Mouse (Mus musculus) neural tube, embryonic 11.5 days (tissue): ENCODE measurements around the gene Myo1a. TPM values are rescaled to one million over a fixed set of nuclear protein-coding genes. Genes with fewer than 3 reads are reported as not detected.

Experiments
- ATAC-seq: fragments of 200-750 bp; cut with Nextera tagmentation; 2 replicates; pipeline ENCODE4 v1.8.0; 2017; ENCODE audit warnings: moderate number of reproducible peaks, mild to moderate bottlenecking, moderate TSS enrichment, moderate library complexity; ENCODE audit not compliant: insufficient read depth, low FRiP score, low TSS enrichment
- DNase-seq: peaks from one replicate; pipeline ENCODE4 v3.0.0-alpha.2; 2015; ENCODE audit warnings: low spot score
- H3K27ac ChIP-seq: fragments of 300-500 bp; sonication (generic); 2 replicates; pipeline ENCODE4 v1.5.1; 2014; ENCODE audit warnings: low read depth, mild to moderate bottlenecking, low read length
- H3K27me3 ChIP-seq: fragments of 300-500 bp; sonication (generic); 2 replicates; pipeline ENCODE4 v1.6.1; 2014; ENCODE audit warnings: mild to moderate bottlenecking, low read length, mixed read lengths; ENCODE audit not compliant: control insufficient read depth, insufficient read depth
- H3K36me3 ChIP-seq: fragments of 300-500 bp; sonication (generic); 2 replicates; pipeline ENCODE4 v1.6.1; 2014; ENCODE audit warnings: mild to moderate bottlenecking, low read length, moderate library complexity, mixed read lengths; ENCODE audit not compliant: control insufficient read depth, insufficient read depth
- H3K4me1 ChIP-seq: fragments of 300-500 bp; sonication (generic); 2 replicates; pipeline ENCODE4 v1.6.1; 2014; ENCODE audit warnings: low read length, mixed read lengths; ENCODE audit not compliant: control insufficient read depth, insufficient read depth
- H3K4me2 ChIP-seq: fragments of 300-500 bp; sonication (generic); 2 replicates; pipeline ENCODE4 v1.6.1; 2014; ENCODE audit warnings: low read depth, mild to moderate bottlenecking, moderate library complexity
- H3K4me3 ChIP-seq: fragments of 300-500 bp; sonication (generic); 2 replicates; pipeline ENCODE4 v1.5.1; 2014; ENCODE audit warnings: low read depth, low read length
- H3K9ac ChIP-seq: fragments of 300-500 bp; sonication (generic); 2 replicates; pipeline ENCODE4 v1.6.1; 2014; ENCODE audit warnings: mild to moderate bottlenecking, low read length
- H3K9me3 ChIP-seq: fragments of 300-500 bp; sonication (generic); 2 replicates; pipeline ENCODE4 v1.6.1; 2016; ENCODE audit warnings: low read length; ENCODE audit not compliant: control insufficient read depth
- WGBS: fragments of 180-500 bp; shearing (Covaris S2); extraction: QIAGEN DNeasy Blood & Tissue Kit; methylation state at CpG from one replicate; pipeline ENCODE4 v1.1.7; 2014; 5-methylcytosine and 5-hydroxymethylcytosine counted together
- polyA plus RNA-seq: library from polyadenylated mRNA; unstranded; fragments of >200 nt; fragmentation: Nextera tagmentation; extraction: Ambion mirVana; gene quantifications from 2 replicates; pipeline ENCODE4 v1.2.1, GENCODE M21; 2014

Gene Myo1a
- polyA plus RNA-seq, 1 experiment from 2014 or later: 0.56 TPM

- H3K4me2 ChIP-seq: no peak overlapping the region
- H3K9ac ChIP-seq: no peak overlapping the region
- ATAC-seq: no peak
- WGBS: 65% methylated on average over 11 of the region's 11 CpGs
- no peaks in the 10 kb centered on the region for H3K9me3 ChIP-seq
- H3K27ac ChIP-seq: no peak overlapping the region
- no peaks in the 10 kb centered on the region for H3K4me1 ChIP-seq
- DNase-seq: no peak
- H3K36me3 ChIP-seq: no peaks in the 10 kb centered on the region
- H3K27me3 ChIP-seq: no peaks in the 10 kb centered on the region
- H3K4me3 ChIP-seq: no peak overlapping the region
Measured at GRCm38 (mm10) chr10:127730285-127730932, 25.4 kb downstream of the Myo1a start.

DNA sequence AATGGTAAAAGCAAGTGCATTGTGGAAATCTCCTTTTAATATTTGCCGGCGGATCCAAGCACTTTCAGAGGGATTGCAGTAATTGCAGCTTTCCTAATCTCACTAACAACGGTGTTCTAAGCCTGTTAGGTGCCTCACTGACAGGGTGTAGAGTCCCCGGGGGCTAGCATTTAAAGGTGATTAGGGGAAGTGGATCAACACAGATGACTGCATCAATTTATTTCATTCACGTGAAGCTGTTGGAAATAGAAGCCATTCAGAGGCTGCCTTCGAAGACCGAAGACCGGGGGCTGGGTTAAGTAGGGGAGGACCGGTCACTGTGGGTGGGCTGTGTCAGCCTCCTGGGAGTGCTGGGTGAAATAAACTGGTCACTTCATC is 26.0 kb downstream of the Myo1a start:
- Histone ChIP-seq H3K27ac (no peak overlapping the region), H3K27me3 (no peaks in the 10 kb centered on the region), H3K9ac (no peak overlapping the region), H3K4me2 (no peak overlapping the region), H3K9me3 (no peaks in the 10 kb centered on the region), H3K4me1 (no peaks in the 10 kb centered on the region), H3K4me3 (no peak overlapping the region), H3K36me3 (no peaks in the 10 kb centered on the region)
- no peak for DNase-seq
- WGBS: 37% methylated on average over 9 of the region's 9 CpGs
- no peak for ATAC-seq

GRCm38 (mm10) chr10:127731397-127731796 is 26.4 kb downstream of the Myo1a start:
- H3K9ac ChIP-seq: no peak overlapping the region
- no peak overlapping the region for H3K4me3 ChIP-seq
- no peaks in the 10 kb centered on the region for H3K36me3 ChIP-seq
- no peak overlapping the region for H3K27ac ChIP-seq
- no peaks in the 10 kb centered on the region for H3K27me3 ChIP-seq
- 23% methylated on average over 5 of the region's 5 CpGs for WGBS
- H3K4me2 ChIP-seq: no peak overlapping the region
- no peak for ATAC-seq
- DNase-seq: no peak
- no peaks in the 10 kb centered on the region for H3K9me3 ChIP-seq
- H3K4me1 ChIP-seq: no peaks in the 10 kb centered on the region

- H3K9me3 ChIP-seq: no peaks in the 10 kb centered on the region
- H3K27ac ChIP-seq: no peak overlapping the region
- no peak for DNase-seq
- no peak overlapping the region for H3K9ac ChIP-seq
- H3K4me3 ChIP-seq: no peak overlapping the region
- no peaks in the 10 kb centered on the region for H3K36me3 ChIP-seq
- ATAC-seq: no peak
- no peaks in the 10 kb centered on the region for H3K27me3 ChIP-seq
- no peak overlapping the region for H3K4me2 ChIP-seq
- 58% methylated on average over 5 of the region's 5 CpGs for WGBS
- H3K4me1 ChIP-seq: no peaks in the 10 kb centered on the region
Measured at GRCm38 (mm10) chr10:127734434-127734833, 29.5 kb downstream of the Myo1a start.

- no peak overlapping the region for H3K4me3 ChIP-seq
- no peak overlapping the region for H3K4me2 ChIP-seq
- no peak for DNase-seq
- H3K9ac ChIP-seq: no peak overlapping the region
- H3K36me3 ChIP-seq: no peaks in the 10 kb centered on the region
- H3K4me1 ChIP-seq: peaks cover 6% of the 10 kb centered on the region; the same call in 1 of the 2 replicates
- no peak for ATAC-seq
- no peaks in the 10 kb centered on the region for H3K27me3 ChIP-seq
- WGBS: 76% methylated on average over 2 of the region's 2 CpGs
- H3K27ac ChIP-seq: no peak overlapping the region
- H3K9me3 ChIP-seq: no peaks in the 10 kb centered on the region
Measured at GRCm38 (mm10) chr10:127736266-127736665, 31.3 kb downstream of the Myo1a start.

DNA sequence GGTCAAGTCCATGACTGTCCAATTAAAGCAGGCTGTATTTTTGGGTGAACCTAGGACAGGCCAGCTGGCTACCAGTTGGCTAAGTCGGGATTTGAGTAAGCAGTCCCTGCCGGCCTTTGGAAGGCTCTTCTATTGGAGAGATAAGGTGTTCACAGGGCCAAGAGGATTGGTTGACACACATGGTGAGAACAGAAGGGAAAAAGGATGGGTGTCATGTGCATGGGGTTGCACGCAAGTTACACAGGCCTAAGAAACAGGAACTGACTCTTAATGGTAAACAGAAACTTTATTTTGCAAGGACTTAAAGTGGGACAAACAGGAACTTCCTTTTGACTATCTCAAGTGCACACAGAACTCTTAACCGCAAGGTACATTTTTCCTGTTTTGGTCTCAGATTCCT is 31.9 kb downstream of the Myo1a start:
- WGBS: 73% methylated on average over 4 of the region's 4 CpGs
- no peak for ATAC-seq
- no peak for DNase-seq

DNA sequence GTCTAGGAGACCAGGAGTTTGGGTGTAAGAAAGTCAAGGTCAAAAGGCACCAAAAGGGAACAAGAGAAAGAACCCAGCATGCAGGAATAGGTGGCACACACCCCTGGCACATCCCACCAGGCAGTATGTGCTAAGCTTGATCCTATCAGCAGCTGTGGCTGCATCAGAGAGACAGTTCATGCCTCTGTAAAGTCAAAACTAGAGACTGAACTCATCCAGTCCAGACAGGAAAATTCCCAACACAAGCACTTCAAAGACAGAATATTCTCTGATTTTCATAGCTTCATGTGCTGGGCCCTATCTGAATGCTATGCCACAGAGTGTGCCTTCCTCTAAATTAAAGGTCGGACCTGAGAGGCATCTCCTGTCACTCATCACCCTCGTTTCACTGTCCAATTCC is 32.6 kb downstream of the Myo1a start:
- Histone ChIP-seq H3K4me2 (no peak overlapping the region), H3K36me3 (peaks cover 8% of the 10 kb centered on the region), H3K4me1 (peaks cover 6% of the 10 kb centered on the region; the same call in 1 of the 2 replicates), H3K27me3 (no peaks in the 10 kb centered on the region), H3K9ac (no peak overlapping the region), H3K9me3 (no peaks in the 10 kb centered on the region), H3K27ac (no peak overlapping the region), H3K4me3 (no peak overlapping the region)
- ATAC-seq (no peak), DNase-seq (no peak)
- WGBS: 31% methylated on average over 2 of the region's 2 CpGs

More for the DNA sequence above, 31.9 kb downstream of the Myo1a start:
- no peak overlapping the region for H3K4me3 ChIP-seq
- H3K27ac ChIP-seq: no peak overlapping the region
- peaks cover 4% of the 10 kb centered on the region for H3K36me3 ChIP-seq
- H3K4me1 ChIP-seq: peaks cover 6% of the 10 kb centered on the region; the same call in 1 of the 2 replicates
- no peaks in the 10 kb centered on the region for H3K9me3 ChIP-seq
- H3K9ac ChIP-seq: no peak overlapping the region
- no peak overlapping the region for H3K4me2 ChIP-seq
- H3K27me3 ChIP-seq: no peaks in the 10 kb centered on the region

DNA sequence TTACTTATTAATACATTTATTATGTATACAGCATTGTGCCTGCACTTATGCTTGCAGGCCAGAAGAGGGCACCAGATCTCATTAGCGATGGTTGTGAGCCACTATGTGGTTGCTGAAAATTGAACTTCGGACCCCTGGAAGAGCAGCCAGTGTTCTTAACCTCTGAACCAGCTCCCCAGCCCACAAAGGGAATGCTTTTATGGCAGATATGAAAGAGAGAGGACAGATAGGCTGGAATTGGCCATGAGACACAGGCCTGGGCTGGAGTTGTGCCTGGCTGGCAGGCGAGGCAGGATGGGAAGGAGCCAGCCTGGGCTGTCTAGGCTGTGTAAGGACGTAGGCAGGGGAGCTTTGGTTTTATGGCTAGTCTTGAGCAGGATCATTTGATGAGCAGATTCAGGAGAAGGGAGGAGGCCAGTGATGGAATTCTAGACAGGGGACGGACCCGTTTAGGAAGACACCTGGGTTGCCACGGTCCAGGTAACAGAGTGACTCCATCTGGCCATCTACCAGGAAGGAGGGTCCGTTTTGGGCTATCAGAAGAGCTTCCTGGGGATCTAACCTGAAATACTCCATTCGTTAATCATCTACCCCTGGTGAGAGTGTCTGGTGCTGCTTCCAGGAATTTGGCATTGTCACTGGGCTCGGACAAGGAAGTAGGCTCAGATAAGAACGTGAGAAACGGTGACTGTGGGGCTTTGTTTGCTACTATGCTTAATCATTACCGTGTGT is 33.3 kb downstream of the Myo1a start:
- 56% methylated on average over 13 of the region's 13 CpGs for WGBS
- Histone ChIP-seq H3K4me3 (no peak overlapping the region), H3K9ac (no peak overlapping the region), H3K36me3 (peaks cover 13% of the 10 kb centered on the region), H3K9me3 (no peaks in the 10 kb centered on the region), H3K4me1 (peaks cover 6% of the 10 kb centered on the region; the same call in 1 of the 2 replicates), H3K27me3 (no peaks in the 10 kb centered on the region), H3K4me2 (no peak overlapping the region), H3K27ac (no peak overlapping the region)
- ATAC-seq (no peak), DNase-seq (peak; percentile 33)
